In the genomic region with DNA sequence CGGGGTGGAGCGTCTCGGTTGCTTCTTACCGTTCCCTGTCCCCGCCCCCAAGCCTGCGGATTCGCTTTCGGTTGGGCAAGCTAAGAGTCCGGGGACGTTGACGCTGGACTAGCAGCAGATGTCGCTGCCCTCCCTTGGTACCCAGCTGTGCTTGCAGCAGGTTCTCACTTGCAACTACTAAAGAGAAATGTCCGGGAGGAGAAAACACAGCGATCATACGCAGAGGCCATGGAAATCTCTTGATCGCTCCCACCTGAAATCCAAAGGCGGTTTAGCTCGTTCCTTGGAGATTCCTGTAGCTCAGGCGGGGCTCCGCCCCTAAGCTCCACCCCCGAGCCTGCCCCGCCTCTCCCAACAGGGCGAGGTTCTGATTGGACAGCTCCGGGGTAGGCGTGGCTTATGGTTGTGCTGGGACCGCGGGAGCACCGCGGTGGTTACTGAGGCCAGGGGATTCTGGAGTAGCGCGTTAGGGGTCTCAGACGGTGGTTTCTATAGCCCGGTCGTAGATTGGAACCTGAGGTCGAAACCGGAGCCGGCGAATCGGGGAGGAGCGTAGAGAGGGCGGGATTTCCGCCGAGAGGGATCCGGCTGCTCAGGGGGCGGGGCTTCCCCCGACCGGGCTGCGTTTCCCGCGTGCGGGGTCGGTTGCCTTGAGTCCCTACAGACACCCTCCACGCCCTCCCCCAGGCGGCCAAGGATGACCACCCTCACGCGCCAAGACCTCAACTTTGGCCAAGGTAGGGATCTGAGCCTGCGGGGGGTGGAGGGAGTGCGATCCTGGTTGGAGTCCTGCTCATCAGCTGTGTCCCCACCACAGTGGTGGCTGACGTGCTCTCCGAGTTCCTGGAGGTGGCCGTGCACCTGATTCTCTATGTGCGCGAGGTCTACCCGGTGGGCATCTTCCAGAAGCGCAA, we compare ENCODE assay signal across 8 mouse cellular contexts. TPM values are rescaled to one million over a fixed set of nuclear protein-coding genes. Genes with fewer than 3 reads are reported as not detected.
DNase-seq lines count a peak whose midpoint lies in the region; ATAC-seq and TF ChIP-seq lines count a peak whose summit lies in the region.

No protein-coding gene starts in this region.

- peak; percentile 87 for ATAC-seq in activated CD4-positive, CD25-positive, alpha-beta regulatory T cell, adult 4 months
- peak; percentile 89 for ATAC-seq in megakaryocyte progenitor cell, adult 5-6 weeks (replicated peaks; ENCODE audit: poor library complexity)

- peaks cover 2% of the 10 kb centered on the region; the same call in 1 of the 2 replicates for H3K4me1 ChIP-seq in cortical plate, adult 2 months (ENCODE audit: control insufficient read depth, insufficient read depth, low read length)

- peak overlapping the region; percentile 69 for H3K27ac ChIP-seq in cortical plate, adult 2 months (ENCODE audit: insufficient read depth, low read length)

- peak; percentile 62 for TF ChIP-seq CTCF in cortical plate, adult 2 months (IDR thresholded peaks at IDR 0.05; ENCODE audit: extremely low read depth, insufficient read depth, low read length)

- H3K4me3 ChIP-seq in cortical plate, adult 2 months (ENCODE audit: insufficient read depth, low read length): peak overlapping the region; percentile 85

- TF ChIP-seq POLR2A in cortical plate, adult 2 months (IDR thresholded peaks at IDR 0.05; ENCODE audit: extremely low read depth, insufficient read depth, low read length): peak; percentile 37

- peak; percentile 91 for DNase-seq in gastrocnemius, postnatal 10 days
- peak; percentile 98 for DNase-seq in induced T-regulatory cell, adult 2 months (ENCODE audit: low read depth)
- peak; percentile 83 to 94 for DNase-seq in left cerebral cortex, adult 9 months (ENCODE audit: low spot score in 2 of 2)
- peak; percentile 87 for DNase-seq in right cerebral cortex, postnatal 14 days
- DNase-seq in urinary bladder, postnatal 36 days (ENCODE audit: low spot score in 2 of 2): peak; percentile 91 to 95

RNA-seq across cellular contexts. Expression of gene Draxin, which starts 9.9 kb away (rescaled TPM):
- polyA plus RNA-seq in activated CD4-positive, CD25-positive, alpha-beta regulatory T cell, adult 4 months (2017; shearing (Covaris generic)): under 1 TPM in 1 of 2 experiments, not detected in 1; 0.11 TPM
- 0.42 and 0.45 TPM in 2 replicates for polyA plus RNA-seq in cortical plate, adult 2 months (2012; rRNA removed)
- under 1 TPM; 0.16 to 0.23 TPM for total RNA-seq in gastrocnemius, postnatal 10 days (2021)
- total RNA-seq in megakaryocyte progenitor cell, adult 5-6 weeks (2015): not detected in 2 replicates
- not detected in 2 replicates for total RNA-seq in megakaryocyte progenitor cell, adult 5-6 weeks (2017)

RNA-seq across cellular contexts. Expression of gene Mad2l2, which starts 10.2 kb away (rescaled TPM):
- polyA plus RNA-seq in activated CD4-positive, CD25-positive, alpha-beta regulatory T cell, adult 4 months (2017; shearing (Covaris generic)): 10 to 100 TPM; 39.2 to 48.2 TPM
- polyA plus RNA-seq in cortical plate, adult 2 months (2012; rRNA removed): 24.2 and 25.2 TPM in 2 replicates
- total RNA-seq in gastrocnemius, postnatal 10 days (2021): 10 to 100 TPM; 11.9 to 14.3 TPM
- total RNA-seq in megakaryocyte progenitor cell, adult 5-6 weeks (2015): 28.7 and 34.0 TPM in 2 replicates
- total RNA-seq in megakaryocyte progenitor cell, adult 5-6 weeks (2017): 6.6 and 8.1 TPM in 2 replicates

RNA-seq across cellular contexts. Expression of gene Fbxo6, which starts 11.6 kb away (rescaled TPM):
- polyA plus RNA-seq in activated CD4-positive, CD25-positive, alpha-beta regulatory T cell, adult 4 months (2017; shearing (Covaris generic)): 10 to 100 TPM; 48.2 to 57.2 TPM
- 38.5 and 41.3 TPM in 2 replicates for polyA plus RNA-seq in cortical plate, adult 2 months (2012; rRNA removed)
- total RNA-seq in gastrocnemius, postnatal 10 days (2021): 10 to 100 TPM; 21.3 to 22.8 TPM
- total RNA-seq in megakaryocyte progenitor cell, adult 5-6 weeks (2015): 19.6 and 20.1 TPM in 2 replicates
- total RNA-seq in megakaryocyte progenitor cell, adult 5-6 weeks (2017): 9.1 and 11.5 TPM in 2 replicates

RNA-seq across cellular contexts. Expression of gene Fbxo44, which starts 19.9 kb away (rescaled TPM):
- polyA plus RNA-seq in activated CD4-positive, CD25-positive, alpha-beta regulatory T cell, adult 4 months (2017; shearing (Covaris generic)): 1 to 10 TPM in 1 of 2 experiments, under 1 TPM in 1; 0.29 to 6.2 TPM
- polyA plus RNA-seq in cortical plate, adult 2 months (2012; rRNA removed): 236 and 238 TPM in 2 replicates
- total RNA-seq in gastrocnemius, postnatal 10 days (2021): 1 to 10 TPM in 1 of 2 experiments, under 1 TPM in 1; 0.75 to 1.6 TPM
- 1.0 and 3.0 TPM in 2 replicates for total RNA-seq in megakaryocyte progenitor cell, adult 5-6 weeks (2015)
- 0.81 and 1.6 TPM in 2 replicates for total RNA-seq in megakaryocyte progenitor cell, adult 5-6 weeks (2017)

RNA-seq across cellular contexts. Expression of gene Fbxo2, which starts 20.1 kb away (rescaled TPM):
- polyA plus RNA-seq in activated CD4-positive, CD25-positive, alpha-beta regulatory T cell, adult 4 months (2017; shearing (Covaris generic)): not detected
- 139 and 142 TPM in 2 replicates for polyA plus RNA-seq in cortical plate, adult 2 months (2012; rRNA removed)
- total RNA-seq in gastrocnemius, postnatal 10 days (2021): under 1 TPM in 1 of 2 experiments, not detected in 1; 0.31 TPM
- total RNA-seq in megakaryocyte progenitor cell, adult 5-6 weeks (2015): not detected in 2 replicates
- total RNA-seq in megakaryocyte progenitor cell, adult 5-6 weeks (2017): not detected in 2 replicates

Comparison
In these comparisons a context has a peak if more than half of its experiments do, and no peak if none do; other contexts are left out.
1. Peak in every context shown above with its lines: DNase-seq, ATAC-seq, H3K4me3 ChIP-seq and H3K27ac ChIP-seq.